ENCODE assay signal across 1 mouse cellular context in genomic region chr13:59768531-59768930, GRCm38 (mm10).
TF ChIP-seq lines count a peak whose summit lies in the region.

No protein-coding gene starts in this region.

TF ChIP-seq in MEL, 35 proteins besides CTCF, POLR2A, EP300 and RAD21 (continued from another document):
- TF ChIP-seq MYC (IDR thresholded peaks at IDR 0.05; ENCODE audit: low read depth, low read length) (no peak), USF2 (IDR thresholded peaks at IDR 0.05; ENCODE audit: borderline replicate concordance in 1 of 2, insufficient read depth in 1 of 2, low read depth in 1 of 2, low read length in 2 of 2) (no peak), SMC3 (IDR thresholded peaks at IDR 0.05; ENCODE audit: low read depth, low read length) (no peak), USF1 (IDR thresholded peaks at IDR 0.05; ENCODE audit: low read depth, low read length) (no peak), ZMIZ1 (IDR thresholded peaks at IDR 0.05; ENCODE audit: low read depth, low read length) (no peak), TBP (IDR thresholded peaks at IDR 0.05; ENCODE audit: low read depth, low read length) (no peak), ZKSCAN1 (IDR thresholded peaks at IDR 0.05; ENCODE audit: low read depth, low read length) (no peak)
